Mouse (Mus musculus): ENCODE measurements around the gene Otud3. TPM values are rescaled to one million over a fixed set of nuclear protein-coding genes. Genes with fewer than 3 reads are reported as not detected.
A peak's percentile ranks its signal among the peaks of the same experiment; 100 is the strongest.

Gene Otud3
- 3.5 and 3.6 TPM in 2 replicates for polyA plus RNA-seq (2015; fragmentation: Nextera tagmentation; extraction: Ambion mirVana)

GRCm38 (mm10) chr4:138913797-138914196 is at the start of gene Otud3:
TSS of gene Otud3 (minus strand) at chr4:138913945.
- Histone ChIP-seq H3K36me3 (ENCODE audit: control insufficient read depth, insufficient read depth) (no peaks in the 10 kb centered on the region; the same call in 1 of the 2 replicates), H3K4me1 (replicated peaks; ENCODE audit: control insufficient read depth, insufficient read depth, low read length) (peaks cover 6% of the 10 kb centered on the region; the same call in 1 of the 2 replicates), H3K27me3 (replicated peaks; ENCODE audit: control insufficient read depth, insufficient read depth, low read length) (no peaks in the 10 kb centered on the region), H3K4me3 (ENCODE audit: low read depth, low read length) (peak within 1 kb of the TSS; percentile 78), H3K9ac (ENCODE audit: low read depth, low read length) (peak within 1 kb of the TSS; percentile 77), H3K4me2 (replicated peaks; ENCODE audit: low read depth) (peak within 1 kb of the TSS; percentile 100), H3K27ac (ENCODE audit: low read depth, low read length) (peak within 1 kb of the TSS; percentile 84), H3K9me3 (ENCODE audit: control insufficient read depth) (no peaks in the 10 kb centered on the region)
- under 1% methylated on average over 39 of the region's 39 CpGs for WGBS
- ATAC-seq: peak; percentile 86
- TF ChIP-seq CTCF (IDR thresholded peaks at IDR 0.05; ENCODE audit: low read depth): peak; percentile 83

GRCm38 (mm10) chr4:138962719-138963118 is 49.0 kb upstream of the Otud3 start:
- Histone ChIP-seq H3K4me2 (replicated peaks; ENCODE audit: low read depth) (no peak overlapping the region), H3K27ac (ENCODE audit: low read depth, low read length) (no peak overlapping the region), H3K9me3 (ENCODE audit: control insufficient read depth) (no peaks in the 10 kb centered on the region), H3K4me3 (ENCODE audit: low read depth, low read length) (no peak overlapping the region), H3K9ac (ENCODE audit: low read depth, low read length) (no peak overlapping the region), H3K4me1 (replicated peaks; ENCODE audit: control insufficient read depth, insufficient read depth, low read length) (no peaks in the 10 kb centered on the region), H3K27me3 (replicated peaks; ENCODE audit: control insufficient read depth, insufficient read depth, low read length) (no peaks in the 10 kb centered on the region), H3K36me3 (ENCODE audit: control insufficient read depth, insufficient read depth) (no peaks in the 10 kb centered on the region)
- WGBS: 87% methylated on average over 5 of the region's 5 CpGs
- no peak for TF ChIP-seq CTCF (IDR thresholded peaks at IDR 0.05; ENCODE audit: low read depth)
- no peak for ATAC-seq

DNA sequence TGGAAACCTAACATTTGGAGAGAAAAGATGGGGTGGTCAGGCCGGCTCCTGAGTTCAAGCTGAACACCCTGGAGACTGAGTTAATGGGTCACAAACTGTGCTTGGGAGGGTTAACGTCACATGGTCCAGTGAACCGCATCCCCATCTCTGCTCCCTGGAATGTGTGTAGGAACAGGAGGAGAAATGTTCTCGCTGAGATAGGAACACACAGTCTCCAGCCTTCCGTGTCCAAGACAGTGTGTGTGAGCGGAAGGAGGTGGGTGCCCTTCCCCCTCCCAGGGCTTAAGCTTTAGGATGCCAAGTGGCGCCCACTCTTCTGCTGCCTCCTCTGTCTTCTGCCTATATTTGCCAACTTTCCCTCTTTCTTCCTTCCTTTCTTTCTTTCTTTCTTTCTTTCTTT is 46.2 kb upstream of the Otud3 start:
- no peak overlapping the region for H3K9ac ChIP-seq (ENCODE audit: low read depth, low read length)
- H3K4me2 ChIP-seq (replicated peaks; ENCODE audit: low read depth): no peak overlapping the region
- H3K27me3 ChIP-seq (replicated peaks; ENCODE audit: control insufficient read depth, insufficient read depth, low read length): no peaks in the 10 kb centered on the region
- ATAC-seq: no peak
- no peaks in the 10 kb centered on the region for H3K9me3 ChIP-seq (ENCODE audit: control insufficient read depth)
- no peaks in the 10 kb centered on the region for H3K36me3 ChIP-seq (ENCODE audit: control insufficient read depth, insufficient read depth)
- TF ChIP-seq CTCF (IDR thresholded peaks at IDR 0.05; ENCODE audit: low read depth): no peak
- no peak overlapping the region for H3K4me3 ChIP-seq (ENCODE audit: low read depth, low read length)
- no peaks in the 10 kb centered on the region for H3K4me1 ChIP-seq (replicated peaks; ENCODE audit: control insufficient read depth, insufficient read depth, low read length)
- no peak overlapping the region for H3K27ac ChIP-seq (ENCODE audit: low read depth, low read length)
- WGBS: 80% methylated on average over 7 of the region's 7 CpGs

DNA sequence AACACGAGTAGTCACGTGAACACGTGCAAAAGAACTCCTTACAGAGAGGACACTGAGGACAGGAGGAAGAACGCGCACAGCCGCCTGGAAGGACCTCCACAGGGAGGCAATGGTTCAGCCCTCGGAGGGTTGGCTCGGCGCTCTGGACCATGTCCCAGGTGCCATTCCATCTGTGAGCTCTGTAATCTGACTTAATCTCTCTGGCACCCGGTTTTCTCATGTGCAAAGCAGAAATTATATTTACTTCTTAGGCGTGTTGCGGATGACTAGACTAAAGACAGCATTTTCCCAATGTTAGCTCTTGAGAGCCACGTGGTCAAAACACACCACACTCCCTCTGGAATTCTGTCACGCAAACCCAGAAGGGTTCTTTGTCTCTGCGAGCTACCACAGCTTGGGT is 45.4 kb upstream of the Otud3 start:
- H3K27ac ChIP-seq (ENCODE audit: low read depth, low read length): no peak overlapping the region
- WGBS: 77% methylated on average over 15 of the region's 15 CpGs
- no peak for ATAC-seq

GRCm38 (mm10) chr4:138958612-138959011 is 44.9 kb upstream of the Otud3 start:
- no peak for TF ChIP-seq CTCF (IDR thresholded peaks at IDR 0.05; ENCODE audit: low read depth)
- WGBS: 87% methylated on average over 9 of the region's 9 CpGs
- ATAC-seq: no peak
- no peak overlapping the region for H3K4me3 ChIP-seq (ENCODE audit: low read depth, low read length)
- H3K9ac ChIP-seq (ENCODE audit: low read depth, low read length): no peak overlapping the region
- no peak overlapping the region for H3K4me2 ChIP-seq (replicated peaks; ENCODE audit: low read depth)
- no peaks in the 10 kb centered on the region for H3K36me3 ChIP-seq (ENCODE audit: control insufficient read depth, insufficient read depth)
- H3K27ac ChIP-seq (ENCODE audit: low read depth, low read length): no peak overlapping the region
- H3K9me3 ChIP-seq (ENCODE audit: control insufficient read depth): no peaks in the 10 kb centered on the region
- no peaks in the 10 kb centered on the region for H3K4me1 ChIP-seq (replicated peaks; ENCODE audit: control insufficient read depth, insufficient read depth, low read length)
- H3K27me3 ChIP-seq (replicated peaks; ENCODE audit: control insufficient read depth, insufficient read depth, low read length): no peaks in the 10 kb centered on the region

More for the DNA sequence above, 45.4 kb upstream of the Otud3 start:
- no peaks in the 10 kb centered on the region for H3K4me1 ChIP-seq (replicated peaks; ENCODE audit: control insufficient read depth, insufficient read depth, low read length)
- TF ChIP-seq CTCF (IDR thresholded peaks at IDR 0.05; ENCODE audit: low read depth): no peak
- H3K27me3 ChIP-seq (replicated peaks; ENCODE audit: control insufficient read depth, insufficient read depth, low read length): no peaks in the 10 kb centered on the region
- H3K4me2 ChIP-seq (replicated peaks; ENCODE audit: low read depth): no peak overlapping the region
- no peaks in the 10 kb centered on the region for H3K9me3 ChIP-seq (ENCODE audit: control insufficient read depth)
- H3K36me3 ChIP-seq (ENCODE audit: control insufficient read depth, insufficient read depth): no peaks in the 10 kb centered on the region
- H3K9ac ChIP-seq (ENCODE audit: low read depth, low read length): no peak overlapping the region
- no peak overlapping the region for H3K4me3 ChIP-seq (ENCODE audit: low read depth, low read length)

DNA sequence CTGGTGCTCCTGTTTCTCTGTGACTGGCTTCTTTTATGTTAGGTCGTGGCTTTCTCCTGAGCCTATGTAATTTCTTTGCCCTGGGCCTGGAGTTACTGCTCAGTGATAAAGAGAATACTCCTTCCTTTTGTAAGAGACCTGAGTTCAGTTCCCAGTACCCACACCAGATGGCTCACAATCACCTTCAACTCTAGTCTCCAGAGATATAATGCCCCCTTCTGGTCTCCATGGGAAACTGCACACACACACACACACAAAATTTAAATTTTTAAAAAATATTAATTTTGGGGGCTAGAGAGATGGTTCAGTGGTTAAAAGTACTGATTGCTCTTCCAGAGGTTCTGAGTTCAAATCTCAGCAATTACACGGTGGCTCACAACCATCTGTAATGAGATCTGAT is 34.5 kb upstream of the Otud3 start:
- no peak overlapping the region for H3K27ac ChIP-seq (ENCODE audit: low read depth, low read length)
- no peaks in the 10 kb centered on the region for H3K36me3 ChIP-seq (ENCODE audit: control insufficient read depth, insufficient read depth)
- H3K4me1 ChIP-seq (replicated peaks; ENCODE audit: control insufficient read depth, insufficient read depth, low read length): no peaks in the 10 kb centered on the region
- TF ChIP-seq CTCF (IDR thresholded peaks at IDR 0.05; ENCODE audit: low read depth): 0 out of 2 replicates have a peak, but pooled peaks have one; percentile 28
- H3K4me3 ChIP-seq (ENCODE audit: low read depth, low read length): no peak overlapping the region
- no peaks in the 10 kb centered on the region for H3K9me3 ChIP-seq (ENCODE audit: control insufficient read depth)
- H3K27me3 ChIP-seq (replicated peaks; ENCODE audit: control insufficient read depth, insufficient read depth, low read length): no peaks in the 10 kb centered on the region
- no peak overlapping the region for H3K4me2 ChIP-seq (replicated peaks; ENCODE audit: low read depth)
- WGBS: 90% methylated on average over 2 of the region's 2 CpGs
- no peak for ATAC-seq
- no peak overlapping the region for H3K9ac ChIP-seq (ENCODE audit: low read depth, low read length)

DNA sequence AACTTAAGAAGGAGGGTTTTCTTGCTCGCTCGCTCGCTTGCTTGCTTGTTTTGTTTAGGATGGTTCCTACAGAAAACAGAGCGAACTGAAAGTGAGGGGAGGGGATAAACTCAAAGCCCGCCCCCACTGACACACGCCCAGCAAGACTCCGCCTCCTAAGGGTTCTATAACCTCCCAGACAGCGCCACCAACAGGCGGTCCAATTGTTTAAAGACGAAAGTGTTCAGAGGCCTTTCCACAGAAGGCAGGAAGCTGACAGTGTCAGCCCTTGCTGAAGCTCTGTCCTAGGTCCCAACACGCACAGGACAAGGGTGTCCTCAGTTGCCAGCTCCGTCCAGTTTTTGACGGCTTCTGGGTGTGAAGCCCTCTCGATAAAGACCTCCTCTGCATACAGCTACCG is 30.0 kb upstream of the Otud3 start:
- peak; percentile 61 for ATAC-seq
- Histone ChIP-seq H3K4me1 (replicated peaks; ENCODE audit: control insufficient read depth, insufficient read depth, low read length) (no peaks in the 10 kb centered on the region), H3K36me3 (ENCODE audit: control insufficient read depth, insufficient read depth) (no peaks in the 10 kb centered on the region), H3K27me3 (replicated peaks; ENCODE audit: control insufficient read depth, insufficient read depth, low read length) (no peaks in the 10 kb centered on the region), H3K9ac (ENCODE audit: low read depth, low read length) (no peak overlapping the region), H3K9me3 (ENCODE audit: control insufficient read depth) (no peaks in the 10 kb centered on the region), H3K4me3 (ENCODE audit: low read depth, low read length) (peak overlapping the region; percentile 28), H3K27ac (ENCODE audit: low read depth, low read length) (no peak overlapping the region), H3K4me2 (replicated peaks; ENCODE audit: low read depth) (peak overlapping the region; percentile 48)
- peak; percentile 85 for TF ChIP-seq CTCF (IDR thresholded peaks at IDR 0.05; ENCODE audit: low read depth)
- WGBS: 36% methylated on average over 15 of the region's 15 CpGs

Data from intestine, postnatal 0 days (tissue).